Mouse (Mus musculus): ENCODE measurements at regions not wholly inside any gene's neighbourhood (a gene's known extent, or its start where the extent isn't known, plus 50 kb on each side); places are given as distances from the start of the nearest gene placed in this dataset.

DNA sequence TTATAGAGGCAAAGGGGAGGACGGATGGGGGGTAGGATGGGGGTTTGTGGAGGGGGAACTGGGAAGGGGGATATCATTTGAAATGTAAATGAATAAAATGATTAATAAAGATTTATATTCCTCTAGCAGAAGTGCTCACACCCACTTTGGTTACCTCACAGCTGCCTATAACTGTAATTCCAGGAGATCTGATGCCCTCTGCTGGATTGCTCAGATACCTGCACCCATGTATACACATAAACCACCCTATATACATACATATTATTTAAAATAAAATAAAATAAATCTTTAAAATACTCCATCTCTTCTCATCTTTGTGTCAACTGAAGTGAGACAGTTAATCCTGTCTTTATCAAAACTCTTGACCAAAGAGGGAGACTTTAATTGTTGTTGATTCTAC is 1031.9 kb downstream of the Gsdmc2 start:
- TF ChIP-seq POLR2A (IDR thresholded peaks at IDR 0.05; ENCODE audit: insufficient read length, low read depth) (no peak), USF1 (IDR thresholded peaks at IDR 0.05; ENCODE audit: low read depth) (no peak), TCF12 (IDR thresholded peaks at IDR 0.05; ENCODE audit: insufficient read depth, poor library complexity, severe bottlenecking) (no peak), E2F4 (IDR thresholded peaks at IDR 0.05; ENCODE audit: insufficient read depth) (no peak), POLR2AphosphoS2 (IDR thresholded peaks at IDR 0.05; ENCODE audit: insufficient read length, low read depth) (no peak), MYOG (IDR thresholded peaks at IDR 0.05; ENCODE audit: control insufficient read depth in 1 of 3, insufficient read depth in 1 of 3, insufficient read length in 2 of 3, low read depth in 2 of 3) (no peak), MAX (IDR thresholded peaks at IDR 0.05; ENCODE audit: low read depth) (no peak), CEBPB (IDR thresholded peaks at IDR 0.05; ENCODE audit: insufficient read depth, poor library complexity, severe bottlenecking) (no peak)
